Mouse (Mus musculus) MEL (cell line): ENCODE data around the gene Dcp1b.

Experiments
- CTCF ChIP-seq, 3 experiments: IDR thresholded peaks in 2 of 3; conservative IDR thresholded peaks in 1 of 3; 2 replicates each; pipeline ENCODE4 v1.5.1; 2011 to 2012; ENCODE audit warnings: low read length in 3 of 3, low read depth in 2 of 3, mild to moderate bottlenecking in 2 of 3, improper control_type of control experiment in 1 of 3, inconsistent platforms in 1 of 3, mixed read lengths in 1 of 3, moderate library complexity in 1 of 3; ENCODE audit not compliant: control insufficient read depth in 1 of 3, insufficient read depth in 1 of 3, poor library complexity in 1 of 3, severe bottlenecking in 1 of 3
- E2F4 ChIP-seq: IDR thresholded peaks from 2 replicates; pipeline ENCODE4 v1.6.1; 2011; ENCODE audit warnings: low read depth, low read length, improper control_type of control experiment, borderline replicate concordance
- ELF1 ChIP-seq: IDR thresholded peaks from 2 replicates; pipeline ENCODE4 v1.6.1; 2014; ENCODE audit warnings: low read depth, mild to moderate bottlenecking, inconsistent platforms, low read length, improper control_type of control experiment, moderate library complexity
- EP300 ChIP-seq, 2 experiments: IDR thresholded peaks; 2 replicates each; pipeline ENCODE4 v1.6.1; 2011; ENCODE audit warnings: improper control_type of control experiment in 2 of 2, low read length in 2 of 2, low read depth in 1 of 2, mild to moderate bottlenecking in 1 of 2
- GABPA ChIP-seq: IDR thresholded peaks from 2 replicates; pipeline ENCODE4 v1.6.1; 2012; ENCODE audit warnings: low read depth, mild to moderate bottlenecking, inconsistent platforms, low read length, improper control_type of control experiment, moderate library complexity
- GATA1 ChIP-seq: IDR thresholded peaks from 2 replicates; pipeline ENCODE4 v1.6.1; 2011; ENCODE audit warnings: low read depth, low read length, improper control_type of control experiment
- MAFK ChIP-seq: IDR thresholded peaks from 2 replicates; pipeline ENCODE4 v1.6.1; 2011; ENCODE audit warnings: low read depth, mild to moderate bottlenecking, low read length, improper control_type of control experiment, borderline replicate concordance
- MAZ ChIP-seq: IDR thresholded peaks from 2 replicates; pipeline ENCODE4 v1.6.1; 2012; ENCODE audit warnings: low read depth, mild to moderate bottlenecking, inconsistent platforms, low read length, improper control_type of control experiment
- MXI1 ChIP-seq: IDR thresholded peaks from 2 replicates; pipeline ENCODE4 v1.6.1; 2011; ENCODE audit warnings: mild to moderate bottlenecking, low read depth, low read length, improper control_type of control experiment
- POLR2A ChIP-seq, 2 experiments: IDR thresholded peaks; 2 replicates each; pipeline ENCODE4 v1.6.1; 2011 to 2012; ENCODE audit warnings: low read length in 2 of 2, mild to moderate bottlenecking in 2 of 2, control low read depth in 1 of 2, improper control_type of control experiment in 1 of 2, low read depth in 1 of 2, moderate library complexity in 1 of 2; ENCODE audit not compliant: control insufficient read depth in 1 of 2, insufficient read depth in 1 of 2, poor library complexity in 1 of 2
- SIN3A ChIP-seq: IDR thresholded peaks from 2 replicates; pipeline ENCODE4 v1.6.1; 2012; ENCODE audit warnings: low read length, improper control_type of control experiment, inconsistent platforms
- TBP ChIP-seq: IDR thresholded peaks from 2 replicates; pipeline ENCODE4 v1.8.0; 2011; ENCODE audit warnings: low read depth, low read length, improper control_type of control experiment

DNA sequence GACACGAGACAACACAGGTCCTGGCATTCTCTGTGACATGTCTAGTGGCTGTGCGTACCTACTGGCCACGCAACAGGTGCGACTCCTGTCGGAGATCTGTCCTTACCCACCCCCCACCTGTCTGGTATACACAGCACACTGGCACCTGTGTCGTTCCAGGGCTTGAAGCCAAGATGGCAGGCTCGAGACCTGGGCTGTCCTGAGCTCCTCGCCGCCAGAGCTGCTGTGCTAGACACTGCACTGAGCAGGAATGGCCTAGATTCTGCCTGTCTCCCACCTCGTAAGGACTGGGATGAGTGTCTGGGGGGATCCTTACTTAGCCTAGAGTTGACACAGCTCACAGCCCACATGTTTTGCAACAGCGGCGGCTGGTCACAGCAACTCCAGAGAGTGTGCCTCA, 50.2 kb downstream of the Dcp1b start:
- TF ChIP-seq CTCF (IDR thresholded peaks at IDR 0.05 in 2 of 3, conservative IDR thresholded peaks at IDR 0.05 in 1 of 3; ENCODE audit: control insufficient read depth in 1 of 3, insufficient read depth in 1 of 3, low read depth in 2 of 3, low read length in 3 of 3, poor library complexity in 1 of 3, severe bottlenecking in 1 of 3) (no peak), GATA1 (no peak), SIN3A (no peak), POLR2A (IDR thresholded peaks at IDR 0.05; ENCODE audit: control insufficient read depth in 1 of 2, insufficient read depth in 1 of 2, low read depth in 1 of 2, low read length in 2 of 2, poor library complexity in 1 of 2) (no peak), MXI1 (no peak), MAZ (no peak), ELF1 (no peak), E2F4 (no peak), GABPA (no peak), EP300 (IDR thresholded peaks at IDR 0.05; ENCODE audit: low read depth in 1 of 2, low read length in 2 of 2) (no peak), MAFK (no peak), TBP (no peak)
